Comparison of ENCODE assay signal across 26 mouse cellular contexts in genomic region chr4:53950496-53950895, GRCm38 (mm10).
DNase-seq lines count a peak whose midpoint lies in the region; ATAC-seq and TF ChIP-seq lines count a peak whose summit lies in the region.
"Had no signal": no experiment of that assay in that cellular context is flagged by ENCODE, and none has a peak within 500 bp of the region (broad histone marks: within the 10 kb centered on the region; RNA-seq: fewer than 3 reads in every experiment).

No protein-coding gene starts in this region.

- H3K36me3 ChIP-seq in hindbrain, embryonic 13.5 days, result no peaks in the 10 kb centered on the region
- H3K36me3 ChIP-seq in hindbrain, embryonic 11.5 days (ENCODE audit: control insufficient read depth, insufficient read depth, low read length), result no peaks in the 10 kb centered on the region
- no peaks in the 10 kb centered on the region for H3K36me3 ChIP-seq in hindbrain, embryonic 15.5 days
- H3K36me3 ChIP-seq in midbrain, postnatal 0 days (ENCODE audit: insufficient read depth, low read length), result no peaks in the 10 kb centered on the region
- H3K36me3 ChIP-seq in kidney, adult 2 months (ENCODE audit: control insufficient read depth, insufficient read depth, low read length), result no peaks in the 10 kb centered on the region
- H3K36me3 ChIP-seq: embryonic facial prominence, embryonic 15.5 days; limb, embryonic 10.5 days; liver, embryonic 15.5 days; lung, embryonic 15.5 days; neural tube, embryonic 13.5 days; stomach, embryonic 15.5 days had no signal

- no peak overlapping the region for H3K9ac ChIP-seq in hindbrain, embryonic 13.5 days
- H3K9ac ChIP-seq in hindbrain, embryonic 11.5 days (ENCODE audit: low read depth, low read length), result no peak overlapping the region
- H3K9ac ChIP-seq in hindbrain, embryonic 15.5 days, result no peak overlapping the region
- H3K9ac ChIP-seq in midbrain, postnatal 0 days (replicated peaks; ENCODE audit: low read length, poor library complexity, severe bottlenecking), result no peak overlapping the region
- H3K9ac ChIP-seq: embryonic facial prominence, embryonic 15.5 days; liver, embryonic 15.5 days; lung, embryonic 15.5 days; neural tube, embryonic 13.5 days; stomach, embryonic 15.5 days had no signal

- H3K27ac ChIP-seq in hindbrain, embryonic 13.5 days, result peak overlapping the region; percentile 30; the same call in 1 of the 2 replicates
- no peak overlapping the region for H3K27ac ChIP-seq in hindbrain, embryonic 11.5 days (ENCODE audit: low read depth, low read length)
- no peak overlapping the region; the same call in 1 of the 2 replicates for H3K27ac ChIP-seq in hindbrain, embryonic 15.5 days (replicated peaks)
- peak overlapping the region; percentile 62; the same call in 1 of the 2 replicates for H3K27ac ChIP-seq in midbrain, postnatal 0 days (ENCODE audit: low read depth, low read length)
- no peak overlapping the region for H3K27ac ChIP-seq in kidney, adult 2 months (ENCODE audit: insufficient read depth, low read depth, low read length)
- H3K27ac ChIP-seq: embryonic facial prominence, embryonic 15.5 days; kidney, postnatal 0 days; left cerebral cortex, adult 2 months; liver, embryonic 15.5 days; lung, embryonic 15.5 days; neural tube, embryonic 13.5 days; stomach, embryonic 15.5 days had no signal

- WGBS in hindbrain, embryonic 13.5 days, result 57% methylated on average over 5 of the region's 6 CpGs
- WGBS in hindbrain, embryonic 11.5 days, result 68% methylated on average over 6 of the region's 6 CpGs
- WGBS in hindbrain, embryonic 15.5 days, result 39% methylated on average over 6 of the region's 6 CpGs
- WGBS in midbrain, postnatal 0 days, result 23% methylated on average over 6 of the region's 6 CpGs
- 57% methylated on average over 6 of the region's 6 CpGs for WGBS in kidney, adult 2 months

- no peak overlapping the region for H3K4me2 ChIP-seq in hindbrain, embryonic 13.5 days
- no peak overlapping the region for H3K4me2 ChIP-seq in hindbrain, embryonic 11.5 days (replicated peaks; ENCODE audit: low read depth, low read length)
- H3K4me2 ChIP-seq in hindbrain, embryonic 15.5 days, result no peak overlapping the region
- H3K4me2 ChIP-seq in midbrain, postnatal 0 days (ENCODE audit: low read depth, low read length, poor library complexity, severe bottlenecking), result peak overlapping the region; percentile 6; the same call in 1 of the 2 replicates
- H3K4me2 ChIP-seq: embryonic facial prominence, embryonic 15.5 days; heart, embryonic 11.5 days; liver, embryonic 15.5 days; lung, embryonic 15.5 days; neural tube, embryonic 13.5 days; stomach, embryonic 15.5 days had no signal

- no peaks in the 10 kb centered on the region for H3K27me3 ChIP-seq in hindbrain, embryonic 13.5 days
- H3K27me3 ChIP-seq in hindbrain, embryonic 11.5 days (ENCODE audit: control insufficient read depth, insufficient read depth, low read length), result no peaks in the 10 kb centered on the region
- H3K27me3 ChIP-seq in hindbrain, embryonic 15.5 days, result no peaks in the 10 kb centered on the region
- no peaks in the 10 kb centered on the region for H3K27me3 ChIP-seq in midbrain, postnatal 0 days (ENCODE audit: insufficient read depth, low read length)
- H3K27me3 ChIP-seq in kidney, adult 2 months (replicated peaks; ENCODE audit: control insufficient read depth, insufficient read depth, low read length), result no peaks in the 10 kb centered on the region
- H3K27me3 ChIP-seq: embryonic facial prominence, embryonic 15.5 days; liver, embryonic 15.5 days; lung, embryonic 15.5 days; megakaryocyte, embryonic 14.5 days; neural tube, embryonic 13.5 days; stomach, embryonic 15.5 days had no signal

- H3K4me3 ChIP-seq in hindbrain, embryonic 13.5 days, result no peak overlapping the region
- no peak overlapping the region for H3K4me3 ChIP-seq in hindbrain, embryonic 11.5 days (ENCODE audit: low read depth, low read length)
- no peak overlapping the region for H3K4me3 ChIP-seq in hindbrain, embryonic 15.5 days
- H3K4me3 ChIP-seq in midbrain, postnatal 0 days (ENCODE audit: low read depth, low read length), result no peak overlapping the region
- H3K4me3 ChIP-seq in kidney, adult 2 months (ENCODE audit: insufficient read depth, low read depth, low read length), result no peak overlapping the region
- H3K4me3 ChIP-seq: embryonic facial prominence, embryonic 15.5 days; left cerebral cortex, adult 2 months; limb, embryonic 10.5 days; liver, embryonic 15.5 days; lung, embryonic 15.5 days; megakaryocyte, embryonic 14.5 days; neural tube, embryonic 13.5 days; stomach, embryonic 15.5 days had no signal

- no peaks in the 10 kb centered on the region for H3K9me3 ChIP-seq in hindbrain, embryonic 13.5 days
- no peaks in the 10 kb centered on the region for H3K9me3 ChIP-seq in hindbrain, embryonic 11.5 days (ENCODE audit: control insufficient read depth, low read length)
- H3K9me3 ChIP-seq in hindbrain, embryonic 15.5 days, result no peaks in the 10 kb centered on the region
- H3K9me3 ChIP-seq in midbrain, postnatal 0 days (ENCODE audit: low read length), result no peaks in the 10 kb centered on the region
- H3K9me3 ChIP-seq: embryonic facial prominence, embryonic 15.5 days; limb, embryonic 10.5 days; liver, embryonic 15.5 days; lung, embryonic 15.5 days; neural tube, embryonic 13.5 days; stomach, embryonic 15.5 days had no signal

- no peak for ATAC-seq in hindbrain, embryonic 13.5 days (ENCODE audit: low FRiP score)
- no peak for ATAC-seq in hindbrain, embryonic 11.5 days (ENCODE audit: low FRiP score)
- ATAC-seq in hindbrain, embryonic 15.5 days (ENCODE audit: low FRiP score, low read depth), result 0 out of 2 replicates have a peak, but pooled peaks have one; percentile 27
- no peak for ATAC-seq in midbrain, postnatal 0 days (ENCODE audit: low FRiP score)

- no peak for TF ChIP-seq CTCF in brain, embryonic 14.5 days (IDR thresholded peaks at IDR 0.05; ENCODE audit: borderline replicate concordance, extremely low read depth, insufficient read depth, insufficient read length)
- TF ChIP-seq CTCF in midbrain, postnatal 0 days (IDR thresholded peaks at IDR 0.05), result no peak
- TF ChIP-seq CTCF in kidney, adult 2 months (conservative IDR thresholded peaks at IDR 0.05; ENCODE audit: insufficient read depth, insufficient read length, low read depth, low read length), result no peak

- DNase-seq in hindbrain, embryonic 11.5 days (ENCODE audit: low spot score), result no peak
- peak; percentile 35 for DNase-seq in brain, embryonic 14.5 days (ENCODE audit: low read depth)
- DNase-seq in midbrain, postnatal 0 days (ENCODE audit: low spot score), result no peak
- DNase-seq in left cerebral cortex, adult 9 months (ENCODE audit: low spot score in 2 of 2), result no peak
- DNase-seq in kidney, adult 2 months, result no peak
- DNase-seq: adrenal gland, postnatal 10 days; cerebellum, adult 8-10 months; cerebellum, postnatal 36 days; embryo, embryonic 11 days; gastrocnemius, postnatal 10 days; kidney, adult 11 months; liver; lung, postnatal 36 days; thymus, postnatal 25 days had no signal

- TF ChIP-seq POLR2A in brain, embryonic 14.5 days (IDR thresholded peaks at IDR 0.05; ENCODE audit: borderline replicate concordance, extremely low read depth, insufficient read depth, insufficient read length, poor library complexity, severe bottlenecking), result no peak
- TF ChIP-seq POLR2A in kidney, adult 2 months (IDR thresholded peaks at IDR 0.05; ENCODE audit: low read depth, low read length), result no peak

- H3K4me1 ChIP-seq in hindbrain, embryonic 13.5 days (replicated peaks), result peaks cover 9% of the 10 kb centered on the region
- H3K4me1 ChIP-seq in hindbrain, embryonic 11.5 days (replicated peaks; ENCODE audit: control insufficient read depth, insufficient read depth, low read length), result no peaks in the 10 kb centered on the region
- H3K4me1 ChIP-seq in hindbrain, embryonic 15.5 days (replicated peaks), result peaks cover 12% of the 10 kb centered on the region
- H3K4me1 ChIP-seq in midbrain, postnatal 0 days (ENCODE audit: insufficient read depth, low read length), result peaks cover 5% of the 10 kb centered on the region; the same call in 1 of the 2 replicates
- H3K4me1 ChIP-seq in kidney, adult 2 months (ENCODE audit: control insufficient read depth, insufficient read depth, low read length), result no peaks in the 10 kb centered on the region
- H3K4me1 ChIP-seq: liver, embryonic 15.5 days; stomach, embryonic 15.5 days had no signal

Comparison
In these comparisons a context has a peak if more than half of its experiments do, and no peak if none do; other contexts are left out.
1. H3K27ac ChIP-seq: peak in hindbrain, embryonic 13.5 days (single experiment) and midbrain, postnatal 0 days (single experiment); none in hindbrain, embryonic 11.5 days (single experiment), hindbrain, embryonic 15.5 days (single experiment) and kidney, adult 2 months (single experiment).